Mouse (Mus musculus): ENCODE measurements around the gene Rasgef1c. TPM values are rescaled to one million over a fixed set of nuclear protein-coding genes. Genes with fewer than 3 reads are reported as not detected.

Gene Rasgef1c
- total RNA-seq, 2 experiments from 2014 or later = 0.43 to 0.48 TPM

DNA sequence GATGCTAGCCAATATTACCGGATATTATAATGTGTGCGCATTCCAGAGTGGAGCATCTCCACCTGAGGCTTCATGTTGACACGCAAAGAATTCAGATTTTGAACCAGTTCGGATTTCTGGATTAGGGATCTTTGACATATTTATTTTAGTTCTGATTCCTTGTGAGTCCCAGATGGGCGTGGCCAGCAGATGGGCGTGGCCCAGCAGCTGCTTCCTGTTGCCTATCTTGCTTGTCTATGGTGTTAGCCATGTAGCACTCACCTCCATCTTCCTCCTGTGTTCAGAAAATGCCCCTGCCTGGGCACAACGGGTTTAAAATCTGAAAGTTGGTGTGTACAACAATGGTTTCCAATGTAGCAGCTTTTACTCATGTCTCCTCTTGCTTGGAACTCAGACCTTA lies 24.5 kb downstream of the Rasgef1c start:
- DNase-seq = no peak

DNA sequence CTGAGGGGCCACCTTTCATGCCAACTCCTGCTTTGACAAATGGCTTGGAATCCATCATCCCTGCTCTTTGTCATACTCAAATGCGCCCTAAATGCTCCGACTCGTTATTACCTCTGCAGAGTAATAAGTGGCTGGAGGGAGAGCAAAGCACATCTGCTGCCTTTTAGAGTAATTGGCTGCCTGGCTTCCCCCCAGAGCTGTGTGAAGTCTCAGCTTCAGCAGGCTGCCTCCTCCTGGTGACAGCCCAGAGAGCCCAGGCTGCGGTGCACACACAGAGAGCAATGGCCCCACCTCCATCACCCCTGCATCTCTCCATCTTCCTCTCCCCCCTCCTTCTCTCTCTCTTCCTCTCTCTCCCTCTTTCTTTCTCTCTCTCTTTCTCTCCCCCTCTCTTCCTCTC lies 25.5 kb downstream of the Rasgef1c start:
- no peak for DNase-seq

DNA sequence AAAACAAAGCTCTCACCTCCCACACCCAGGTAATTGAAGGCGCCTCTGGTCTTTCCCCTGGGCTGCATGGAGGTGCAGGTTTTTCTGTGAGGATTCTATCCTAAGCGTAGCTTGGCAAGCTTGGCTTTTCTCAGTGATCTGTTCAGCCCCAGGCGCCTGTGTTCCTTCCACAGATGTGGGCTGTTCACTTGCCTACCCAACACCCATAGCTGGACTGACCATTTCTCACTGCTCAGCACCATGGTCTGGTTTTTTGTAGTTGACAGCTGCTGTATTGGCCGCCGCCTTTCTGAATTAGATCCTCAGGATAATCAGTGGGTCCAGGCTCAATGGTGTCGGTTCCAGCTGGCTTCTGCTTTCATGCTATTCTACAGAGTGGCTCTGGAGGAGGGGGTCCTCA lies 26.0 kb downstream of the Rasgef1c start:
- DNase-seq = no peak

DNA sequence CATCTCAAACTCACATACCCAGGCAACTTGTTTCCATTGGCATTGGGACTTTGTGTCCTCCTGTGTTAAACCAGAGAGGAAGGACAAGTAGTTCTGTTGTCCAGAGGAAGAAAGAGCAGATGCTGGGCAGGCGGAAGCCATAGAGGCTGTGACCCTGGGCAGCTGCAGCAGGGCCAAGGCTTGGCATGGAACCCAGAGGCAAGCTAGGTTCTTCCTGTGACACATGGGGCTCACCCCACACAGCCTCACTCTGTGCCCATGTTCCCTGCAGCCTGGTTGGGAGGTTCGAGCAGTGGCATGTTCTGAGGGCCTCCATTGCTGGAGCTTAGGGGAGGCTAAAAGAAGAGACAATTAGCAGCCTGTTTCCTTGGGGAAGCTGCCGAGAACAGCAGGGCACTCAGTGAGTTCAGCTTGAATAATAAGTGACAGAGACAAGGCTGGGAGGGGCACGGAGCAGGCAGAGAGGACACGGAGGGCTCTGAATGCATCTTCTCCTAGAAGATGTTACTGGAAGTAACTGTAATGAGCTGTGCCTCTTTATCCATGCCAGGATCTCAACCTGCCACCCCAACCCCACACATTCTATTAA lies 29.5 kb downstream of the Rasgef1c start:
- DNase-seq = peak; percentile 12

DNA sequence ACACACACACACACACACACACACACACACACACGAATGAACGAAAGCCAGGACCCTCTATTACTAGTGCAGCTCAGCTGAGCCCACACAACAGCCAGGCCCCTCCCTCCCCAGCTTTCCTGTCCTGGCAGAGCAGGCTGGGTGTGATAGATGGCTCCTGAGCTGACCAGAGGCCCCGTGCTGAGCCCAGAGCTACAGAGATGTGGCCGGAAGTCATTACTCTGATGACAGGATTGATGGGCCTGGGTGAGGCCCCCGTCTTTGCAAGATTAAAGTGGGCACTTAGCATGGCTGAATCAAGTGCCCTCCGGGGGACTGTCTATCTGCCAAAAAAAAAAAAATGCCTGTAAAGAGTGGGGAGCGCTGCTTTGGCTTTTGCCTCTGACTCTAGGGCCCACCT lies 30.2 kb downstream of the Rasgef1c start:
- no peak for DNase-seq

DNA sequence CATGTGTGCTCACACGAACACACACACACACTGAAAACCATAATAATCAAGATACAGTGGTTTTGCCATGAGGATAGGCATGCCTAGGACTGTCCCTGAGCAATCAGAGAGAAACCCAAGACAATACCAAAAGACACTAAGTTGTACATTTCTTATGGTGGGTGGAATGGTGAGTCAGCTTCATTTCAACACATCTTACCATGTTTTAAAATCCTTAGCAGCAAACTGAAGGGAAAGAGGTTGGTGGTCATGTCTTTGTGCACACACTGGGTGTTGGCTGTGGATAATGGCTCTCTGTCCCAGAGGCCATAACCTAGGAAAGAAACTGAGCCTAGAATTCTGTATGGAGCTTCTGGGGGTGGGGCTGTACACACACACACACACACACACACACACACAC lies 32.2 kb downstream of the Rasgef1c start:
- no peak for DNase-seq

DNA sequence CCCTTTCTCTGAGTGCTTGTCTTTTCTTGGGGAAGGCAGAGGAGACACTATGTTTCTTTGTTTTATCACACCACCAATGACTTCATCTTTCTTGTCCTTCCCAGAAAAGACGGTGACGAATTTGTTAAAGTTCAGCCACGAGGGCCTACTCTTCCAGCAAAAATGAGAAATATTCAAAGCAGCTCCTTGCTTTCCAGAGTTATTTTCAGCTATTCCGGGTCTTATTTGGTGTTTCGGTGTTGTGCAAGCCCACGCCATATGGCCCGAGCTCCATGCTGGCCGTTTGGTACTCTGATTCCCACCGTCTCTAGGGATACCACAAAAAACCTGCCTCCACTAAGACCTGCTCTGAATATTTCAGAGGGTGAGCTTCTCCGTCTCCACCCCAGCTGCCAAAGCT lies 32.7 kb downstream of the Rasgef1c start:
- no peak for DNase-seq

DNA sequence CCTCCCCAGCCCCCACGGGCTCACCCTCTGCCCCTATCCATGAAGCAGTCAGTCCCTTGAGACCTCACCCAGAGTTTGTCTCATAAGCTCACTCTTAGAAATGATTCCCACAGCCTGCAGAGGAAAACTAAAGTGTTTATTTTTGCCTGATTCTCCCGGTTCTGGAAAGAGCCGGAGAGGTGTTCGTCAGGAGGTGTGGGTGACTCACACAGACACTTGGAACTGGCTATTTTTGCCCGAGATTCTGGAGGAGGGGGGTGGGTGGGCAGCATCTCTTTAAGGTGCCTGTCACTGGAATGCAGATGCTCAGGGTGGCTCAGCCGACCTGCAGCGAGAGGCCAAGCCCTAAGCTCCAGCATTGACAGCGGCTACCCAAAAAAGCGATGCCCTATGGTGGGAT lies 34.8 kb downstream of the Rasgef1c start:
- DNase-seq = no peak

DNA sequence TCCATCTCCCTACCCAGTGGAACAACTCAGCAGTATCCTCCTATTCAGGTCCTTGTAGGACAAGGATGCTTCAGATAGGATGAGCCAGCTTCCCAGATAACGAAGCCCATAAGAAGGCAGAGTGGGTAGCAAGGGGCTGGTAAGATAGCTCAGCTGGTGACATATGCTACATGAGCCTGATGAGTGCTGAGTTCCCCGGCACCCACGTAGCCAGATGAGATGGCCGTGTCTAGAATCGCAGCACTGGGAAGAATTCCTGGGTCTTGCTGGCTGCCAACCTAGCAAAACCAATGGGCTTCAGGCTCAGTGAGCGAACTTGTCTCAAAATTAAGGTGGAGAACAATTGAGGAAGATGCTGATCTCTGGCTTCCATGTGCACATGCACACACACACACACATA lies 36.1 kb downstream of the Rasgef1c start:
- no peak for DNase-seq

DNA sequence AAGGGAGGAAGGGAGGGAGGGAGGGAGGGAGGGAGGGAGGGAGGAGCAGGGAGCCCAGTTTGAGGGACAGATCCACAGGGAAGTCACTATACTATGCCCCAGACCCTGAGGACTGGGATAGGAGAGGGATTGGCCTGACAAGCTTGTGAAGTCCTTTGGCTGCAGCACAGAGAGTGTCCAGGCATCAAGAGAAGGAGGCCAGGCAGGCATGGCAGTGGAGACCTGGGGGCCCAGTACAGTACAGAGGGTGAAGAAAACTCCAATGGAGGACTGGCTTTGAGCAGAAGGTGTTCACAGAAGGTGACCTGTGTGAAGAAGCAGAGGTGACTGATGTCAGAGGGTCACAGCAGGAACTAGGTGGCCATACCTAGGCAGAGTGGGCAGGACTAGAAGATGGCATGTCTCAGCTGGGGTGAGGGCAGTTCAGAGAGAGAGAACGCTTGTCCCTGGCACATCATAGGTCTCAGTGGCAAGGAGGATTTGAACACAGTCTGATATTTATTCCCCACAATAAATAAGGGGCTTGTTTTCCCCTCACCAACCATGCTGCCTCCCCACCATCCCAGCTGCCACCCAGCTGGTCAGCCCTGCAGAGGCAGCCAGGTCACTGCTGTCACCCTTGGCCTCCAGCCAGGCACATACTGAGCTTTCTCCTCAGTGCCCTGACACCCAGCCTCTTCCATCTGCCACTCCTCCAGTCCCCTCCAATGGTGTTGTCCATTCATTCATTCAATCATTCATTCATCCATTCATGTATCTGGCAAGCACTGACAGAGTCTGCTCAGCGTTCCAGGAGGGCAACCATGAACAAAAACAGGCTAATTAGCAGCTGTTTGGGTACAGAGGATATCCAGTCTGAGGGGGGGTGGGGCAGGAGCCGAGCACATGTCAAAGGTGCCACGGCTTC lies 36.9 kb downstream of the Rasgef1c start:
- peak; percentile 57 for DNase-seq

DNA sequence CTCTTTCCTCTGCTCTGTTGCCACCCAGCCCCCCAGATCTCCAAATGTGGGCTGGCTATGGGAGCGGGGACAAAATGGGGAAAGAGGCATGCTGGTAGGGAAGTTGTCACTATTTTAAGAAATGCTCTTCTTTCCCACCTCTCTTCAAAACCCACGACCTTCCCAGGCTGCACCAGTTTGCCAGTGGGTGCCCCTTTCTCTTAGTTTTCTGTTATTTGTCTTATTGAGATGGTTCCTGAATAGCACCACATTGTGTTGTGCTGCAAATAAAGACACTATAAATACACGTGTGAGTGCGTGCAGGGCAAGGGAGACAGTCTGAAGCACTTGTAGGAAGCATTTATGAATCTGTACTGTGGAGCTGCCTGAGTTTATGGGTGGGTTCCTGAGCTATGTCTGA lies 41.2 kb downstream of the Rasgef1c start:
- DNase-seq = no peak

DNA sequence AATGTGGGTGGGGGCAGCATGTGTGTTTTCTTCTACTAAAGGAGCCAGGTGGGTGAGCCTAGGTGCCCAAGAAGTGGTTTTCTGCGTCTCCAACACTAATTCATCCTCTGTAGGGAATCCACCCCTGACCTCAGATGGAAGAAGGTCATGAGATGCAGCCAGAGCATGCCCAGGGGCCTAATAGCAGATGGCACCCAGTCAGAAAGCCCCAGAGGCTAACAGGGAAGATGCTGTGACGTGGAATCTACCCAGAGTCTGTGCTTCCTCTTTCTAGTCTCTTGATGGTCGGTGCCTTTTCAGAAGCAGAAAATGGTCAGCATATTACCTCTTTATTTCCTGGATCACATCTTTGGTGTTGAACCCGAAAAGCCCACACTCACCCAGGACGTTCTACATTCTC lies 42.3 kb downstream of the Rasgef1c start:
- DNase-seq = no peak

DNA sequence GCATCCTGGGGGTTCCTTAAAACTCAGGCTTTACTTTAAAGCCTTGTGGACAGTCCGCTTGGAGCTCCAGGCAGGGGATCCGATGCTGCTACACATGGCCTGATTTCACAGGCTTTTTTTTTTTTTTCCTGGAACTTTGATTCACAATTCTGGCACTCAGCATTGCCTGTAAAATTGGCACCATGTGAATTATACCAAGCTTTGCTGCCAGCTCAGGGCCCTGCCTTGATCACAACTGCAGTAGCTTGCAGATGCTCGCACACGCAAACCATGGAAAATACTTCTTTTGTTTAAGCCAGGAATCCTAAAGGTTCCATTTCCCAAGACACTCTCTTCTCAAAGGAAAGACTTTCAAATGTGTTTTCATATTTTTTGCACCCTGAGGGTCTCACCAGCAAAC lies 44.1 kb downstream of the Rasgef1c start:
- no peak for DNase-seq

DNA sequence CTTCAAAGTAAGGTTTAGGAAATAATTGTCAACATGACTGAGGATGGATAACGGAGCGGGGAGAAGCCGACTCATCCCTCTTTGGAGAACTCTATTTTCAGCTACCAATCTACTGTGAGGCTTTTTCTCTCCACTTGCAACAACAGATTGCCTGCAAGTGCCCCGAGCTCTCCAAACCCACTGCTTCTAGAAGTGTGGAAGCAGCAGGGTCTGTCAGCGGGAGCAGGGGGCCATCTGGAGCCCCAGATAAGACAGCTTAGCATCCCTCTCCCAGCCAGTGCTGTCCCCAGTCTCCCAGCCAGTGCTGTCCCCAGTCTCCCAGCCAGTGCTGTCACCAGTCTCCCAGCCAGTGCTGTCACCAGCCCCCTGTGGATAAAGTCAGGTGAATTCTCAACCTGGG lies 48.2 kb downstream of the Rasgef1c start:
- no peak for DNase-seq

DNA sequence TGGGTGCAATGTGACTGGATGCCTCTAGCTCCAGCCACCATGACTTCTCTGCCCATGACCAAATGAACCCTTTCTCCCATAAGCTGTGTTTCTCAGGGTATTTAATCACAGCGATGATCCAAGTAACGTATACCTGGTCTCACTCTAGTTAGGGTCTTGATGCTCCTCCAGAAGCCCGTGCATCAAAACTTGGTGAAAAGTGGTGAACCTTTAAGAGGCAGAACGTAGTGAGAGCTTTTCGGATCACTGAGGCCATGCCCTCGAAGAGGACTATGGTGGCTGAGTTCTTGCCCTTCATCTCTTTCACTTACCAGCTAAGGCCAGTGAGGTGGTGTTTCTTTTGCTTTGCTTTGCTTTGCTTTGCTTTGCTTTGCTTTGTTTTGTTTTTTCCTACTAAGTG lies 52.0 kb downstream of the Rasgef1c start:
- no peak for DNase-seq

DNA sequence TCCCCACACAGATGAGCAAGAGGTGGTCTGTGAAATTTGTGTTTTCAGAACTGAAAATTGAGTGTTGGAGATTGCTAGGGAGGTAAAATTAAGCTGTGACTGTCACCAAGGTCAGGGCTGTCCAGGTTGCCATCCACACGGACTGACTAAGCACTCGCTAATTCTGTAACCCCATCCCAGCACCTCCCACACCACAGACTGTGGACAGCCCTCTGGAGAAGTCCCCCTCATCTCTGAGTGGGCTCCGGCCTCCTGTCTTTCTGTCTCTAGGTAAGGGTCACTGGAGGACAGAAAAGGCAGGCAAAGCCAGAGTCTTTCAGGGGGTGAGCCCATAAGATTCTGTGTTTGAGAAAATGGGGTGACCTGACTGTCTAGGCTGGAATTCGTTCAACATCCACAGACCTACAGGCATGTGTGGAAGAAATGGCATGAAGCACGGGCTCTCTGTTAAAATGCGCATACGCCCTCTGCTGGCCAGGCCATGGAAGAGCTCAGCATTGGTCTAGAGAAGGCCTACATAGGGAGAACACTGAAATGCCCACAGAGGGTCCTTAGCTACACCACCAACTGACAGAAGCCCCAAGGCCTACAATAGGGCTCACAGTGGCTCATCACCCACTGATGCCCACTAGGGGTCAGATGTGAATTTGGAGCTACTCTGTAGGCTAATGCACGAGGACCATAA lies 54.1 kb downstream of the Rasgef1c start:
- DNase-seq = peak; percentile 28

DNA sequence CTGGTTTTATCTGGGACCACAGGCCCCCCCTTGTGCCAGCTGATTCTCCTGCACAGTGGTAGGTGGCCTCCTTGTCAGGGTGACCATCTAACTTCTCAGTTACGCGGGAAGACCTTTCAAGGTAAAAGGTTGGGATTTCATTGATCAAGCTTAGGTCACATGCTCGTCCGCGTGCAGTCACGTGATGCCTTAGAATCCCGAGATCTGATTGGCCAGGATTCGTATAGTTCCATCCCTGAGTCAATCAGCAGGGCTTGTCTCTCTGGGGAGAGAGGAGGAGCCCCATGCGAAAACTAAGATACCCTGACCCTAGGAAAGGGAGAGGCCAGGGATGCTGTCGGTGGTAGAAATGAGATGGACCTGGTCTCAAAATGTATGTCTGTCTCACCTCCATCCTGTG lies 56.4 kb downstream of the Rasgef1c start:
- DNase-seq = no peak

DNA sequence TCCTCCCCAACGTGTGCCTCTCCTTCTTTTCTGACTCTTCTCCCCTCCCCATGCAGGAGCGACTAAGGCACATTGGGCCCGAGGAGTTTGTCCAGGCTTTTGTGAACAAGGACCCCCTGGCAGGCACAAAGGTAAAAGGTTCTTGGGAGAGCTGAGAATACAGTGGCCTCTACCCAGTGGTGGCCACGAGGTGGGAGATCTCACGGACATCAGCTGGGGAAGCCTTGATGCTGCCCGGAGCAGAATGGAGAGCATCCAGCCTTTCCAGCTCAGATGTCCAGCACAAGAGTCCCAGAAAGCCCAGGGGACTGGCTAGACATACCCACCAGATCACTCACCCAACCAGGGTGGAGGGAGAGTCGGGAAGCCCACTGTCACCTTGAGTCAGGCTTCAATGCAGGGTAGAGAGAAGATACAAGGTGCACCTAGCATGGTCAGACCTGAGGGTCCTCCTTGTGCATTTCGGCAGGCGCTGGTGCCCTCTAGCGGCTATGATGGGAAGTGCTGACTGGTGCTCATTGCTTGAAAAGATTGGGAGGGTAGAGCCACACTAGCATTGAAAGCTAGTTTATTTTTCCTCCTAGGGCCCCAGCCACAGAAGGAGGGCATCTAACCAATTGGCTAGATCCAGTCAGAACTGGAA lies 59.6 kb downstream of the Rasgef1c start:
- DNase-seq = no peak

DNA sequence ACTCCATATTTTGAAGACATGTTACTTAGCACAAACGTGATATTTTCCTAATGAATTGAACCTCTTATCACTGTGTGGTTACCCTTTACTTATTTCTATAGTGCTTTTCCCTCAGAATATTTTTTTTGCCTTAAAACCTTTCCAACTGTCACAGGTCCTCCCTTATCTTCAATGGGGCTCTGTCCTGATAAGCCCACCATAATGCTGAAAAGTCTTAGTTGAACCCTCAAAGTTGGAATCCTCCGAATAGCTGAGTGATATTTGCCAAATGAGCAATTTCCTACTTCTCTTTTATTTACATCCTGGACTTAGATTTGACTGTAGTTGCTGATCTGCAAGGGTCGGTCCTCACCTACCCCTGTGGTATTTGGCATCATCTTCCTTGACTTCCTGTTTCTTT lies 63.7 kb downstream of the Rasgef1c start:
- DNase-seq = no peak

DNA sequence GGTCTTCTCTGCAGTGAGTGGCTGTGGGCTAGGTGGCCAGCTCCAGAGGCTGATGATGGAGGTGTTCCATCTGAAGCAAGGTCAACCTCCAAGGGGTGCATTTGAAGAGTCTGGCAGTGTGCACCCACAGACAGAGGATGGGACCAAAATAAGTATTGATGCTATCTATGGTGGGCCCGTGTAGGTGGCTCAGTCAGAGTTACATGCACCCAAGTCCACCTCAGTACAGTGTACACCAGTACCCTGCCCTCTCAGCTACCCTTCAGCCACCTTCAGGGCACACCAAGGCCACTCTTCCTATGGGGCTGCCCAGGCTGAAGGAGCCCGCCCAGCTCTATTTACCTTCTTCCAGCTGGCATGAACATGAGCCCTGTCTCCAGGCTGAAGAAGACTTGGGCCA lies 68.1 kb downstream of the Rasgef1c start:
- DNase-seq = no peak

DNA sequence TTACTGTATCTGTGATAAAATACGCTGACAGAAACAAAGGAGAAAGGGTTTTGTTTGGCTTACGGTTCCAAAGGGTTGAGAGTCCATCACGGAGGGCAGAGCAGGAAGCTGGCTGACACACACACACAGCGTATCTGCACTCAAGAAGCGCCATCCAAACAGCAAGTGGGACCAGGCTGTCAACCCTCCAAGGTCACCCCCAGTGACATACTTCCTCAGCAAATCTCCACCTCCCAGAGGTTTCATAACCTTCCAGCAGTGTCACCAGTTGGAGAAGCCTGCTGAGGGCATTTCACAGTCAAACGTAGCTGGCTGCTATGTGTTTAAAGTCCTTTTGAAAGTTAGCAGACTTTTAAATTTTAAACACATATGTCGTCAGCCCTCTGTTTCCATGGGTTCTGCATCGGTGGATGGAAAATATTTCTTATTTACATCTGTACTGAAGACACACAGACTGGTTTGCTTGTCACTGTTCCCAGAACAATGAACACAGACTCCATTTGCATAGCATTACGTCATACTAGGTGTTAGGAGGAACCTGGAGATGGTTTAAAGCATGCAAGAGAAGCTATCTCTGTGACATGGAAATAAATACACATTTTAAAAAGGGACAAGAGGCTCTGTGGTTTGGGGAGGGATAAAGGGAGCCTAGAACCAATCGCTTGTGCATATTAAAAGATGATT lies 72.2 kb downstream of the Rasgef1c start:
- no peak for DNase-seq

DNA sequence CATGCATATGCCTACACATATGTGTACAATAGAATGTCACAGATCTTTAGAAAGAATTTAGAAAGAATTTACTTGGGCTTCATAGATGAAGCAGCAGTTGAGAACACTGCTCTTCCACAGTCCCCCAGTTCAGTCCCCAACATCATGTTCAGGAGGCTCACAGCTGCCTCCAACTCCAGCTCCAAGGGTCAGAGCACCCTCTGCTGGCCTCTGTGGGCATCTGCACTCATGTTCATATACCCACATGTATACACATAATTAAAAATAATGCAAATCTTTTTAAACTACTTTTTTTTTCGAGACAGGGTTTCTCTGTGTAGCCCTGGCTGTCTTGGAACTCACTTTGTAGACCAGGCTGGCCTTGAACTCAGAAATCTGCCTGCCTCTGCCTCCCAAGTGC lies 73.0 kb downstream of the Rasgef1c start:
- no peak for DNase-seq

All from gastrocnemius, postnatal 25 days (tissue).